In genomic region chr3:50262547-50263087, GRCm38 (mm10) we compare ENCODE assay signal across 25 mouse cellular contexts.
DNase-seq lines count a peak whose midpoint lies in the region; ATAC-seq and TF ChIP-seq lines count a peak whose summit lies in the region.
"Had no signal": no experiment of that assay in that cellular context is flagged by ENCODE, and none has a peak within 500 bp of the region (broad histone marks: within the 10 kb centered on the region; RNA-seq: fewer than 3 reads in every experiment).

No protein-coding gene starts in this region.

- H3K79me2 ChIP-seq in liver, adult 2 months (ENCODE audit: control insufficient read depth, insufficient read depth, low read length) = no peaks in the 10 kb centered on the region

- H3K9me3 ChIP-seq in forebrain, postnatal 0 days (ENCODE audit: low read length) = no peaks in the 10 kb centered on the region
- no peaks in the 10 kb centered on the region for H3K9me3 ChIP-seq in forebrain, embryonic 11.5 days (ENCODE audit: control insufficient read depth, low read length)
- no peaks in the 10 kb centered on the region for H3K9me3 ChIP-seq in liver, embryonic 11.5 days (ENCODE audit: control insufficient read depth, low read length)
- no peaks in the 10 kb centered on the region for H3K9me3 ChIP-seq in stomach, embryonic 15.5 days
- H3K9me3 ChIP-seq: embryonic facial prominence, embryonic 15.5 days; forebrain, embryonic 10.5 days; G1E; heart, embryonic 15.5 days; limb, embryonic 12.5 days; neural tube, embryonic 15.5 days had no signal

- H3K4me1 ChIP-seq in forebrain, postnatal 0 days (ENCODE audit: insufficient read depth) = no peaks in the 10 kb centered on the region
- no peaks in the 10 kb centered on the region for H3K4me1 ChIP-seq in forebrain, embryonic 11.5 days (replicated peaks; ENCODE audit: control insufficient read depth, insufficient read depth, low read length)
- no peaks in the 10 kb centered on the region for H3K4me1 ChIP-seq in liver, adult 2 months (ENCODE audit: control insufficient read depth, insufficient read depth, low read length)
- no peaks in the 10 kb centered on the region for H3K4me1 ChIP-seq in liver, embryonic 11.5 days (replicated peaks; ENCODE audit: control insufficient read depth, insufficient read depth, low read length)
- no peaks in the 10 kb centered on the region; the same call in 1 of the 2 replicates for H3K4me1 ChIP-seq in stomach, embryonic 15.5 days
- H3K4me1 ChIP-seq: embryonic facial prominence, embryonic 15.5 days; heart, embryonic 15.5 days; limb, embryonic 12.5 days; neural tube, embryonic 15.5 days had no signal

- no peak overlapping the region for H3K9ac ChIP-seq in forebrain, postnatal 0 days
- H3K9ac ChIP-seq in forebrain, embryonic 11.5 days (ENCODE audit: low read length) = no peak overlapping the region
- no peak overlapping the region for H3K9ac ChIP-seq in liver, adult 2 months (ENCODE audit: low read depth, low read length)
- no peak overlapping the region for H3K9ac ChIP-seq in liver, embryonic 11.5 days (ENCODE audit: low read depth, low read length)
- no peak overlapping the region for H3K9ac ChIP-seq in stomach, embryonic 15.5 days
- H3K9ac ChIP-seq: embryonic facial prominence, embryonic 15.5 days; heart, embryonic 15.5 days; limb, embryonic 12.5 days; liver, embryonic 14.5 days; neural tube, embryonic 15.5 days had no signal

- no peak for DNase-seq in forebrain, postnatal 0 days
- no peak for DNase-seq in forebrain, embryonic 11.5 days (ENCODE audit: low spot score)
- peak; percentile 13 for DNase-seq in liver, adult 2 months (ENCODE audit: extremely low read depth, low read depth, low spot score)
- no peak for DNase-seq in liver, embryonic 11.5 days (ENCODE audit: low spot score)
- DNase-seq in induced T-regulatory cell, adult 2 months (ENCODE audit: low read depth) = peak; percentile 1
- DNase-seq in left cerebral cortex, adult 11 months (ENCODE audit: low spot score) = no peak
- no peak for DNase-seq in cerebellum, adult 9-10 months
- DNase-seq: adrenal gland, postnatal 25 days; cerebellum, adult 11 months; cerebellum, postnatal 14 days; gastrocnemius, postnatal 10 days; heart, adult 18-20 months; heart, postnatal 4 days; kidney, postnatal 10 days; spleen, adult 18-20 months; thymus, postnatal 36 days had no signal

- no peaks in the 10 kb centered on the region for H3K36me3 ChIP-seq in forebrain, postnatal 0 days (ENCODE audit: insufficient read depth)
- no peaks in the 10 kb centered on the region for H3K36me3 ChIP-seq in forebrain, embryonic 11.5 days (ENCODE audit: control insufficient read depth, insufficient read depth, low read length)
- H3K36me3 ChIP-seq in liver, adult 2 months (ENCODE audit: control insufficient read depth, insufficient read depth, low read length) = no peaks in the 10 kb centered on the region
- H3K36me3 ChIP-seq in liver, embryonic 11.5 days (ENCODE audit: control insufficient read depth, insufficient read depth, low read length) = no peaks in the 10 kb centered on the region
- no peaks in the 10 kb centered on the region for H3K36me3 ChIP-seq in stomach, embryonic 15.5 days
- H3K36me3 ChIP-seq: embryonic facial prominence, embryonic 15.5 days; forebrain, embryonic 10.5 days; G1E; heart, embryonic 15.5 days; limb, embryonic 12.5 days; neural tube, embryonic 15.5 days had no signal

- no peak overlapping the region for H3K27ac ChIP-seq in forebrain, postnatal 0 days (ENCODE audit: low read depth, low read length)
- H3K27ac ChIP-seq in forebrain, embryonic 11.5 days (ENCODE audit: low read depth, low read length) = no peak overlapping the region
- no peak overlapping the region for H3K27ac ChIP-seq in liver, adult 2 months (replicated peaks; ENCODE audit: insufficient read depth, low read depth, low read length)
- H3K27ac ChIP-seq in liver, embryonic 11.5 days (ENCODE audit: low read depth, low read length) = no peak overlapping the region
- H3K27ac ChIP-seq in stomach, embryonic 15.5 days = no peak overlapping the region
- H3K27ac ChIP-seq: embryonic facial prominence, embryonic 15.5 days; forebrain, embryonic 10.5 days; heart, embryonic 15.5 days; limb, embryonic 12.5 days; liver, embryonic 14.5 days; neural tube, embryonic 15.5 days had no signal

- no peaks in the 10 kb centered on the region for H3K27me3 ChIP-seq in forebrain, postnatal 0 days (ENCODE audit: insufficient read depth, low read length)
- no peaks in the 10 kb centered on the region for H3K27me3 ChIP-seq in forebrain, embryonic 11.5 days (ENCODE audit: control insufficient read depth, insufficient read depth, low read length)
- H3K27me3 ChIP-seq in liver, adult 2 months (ENCODE audit: control insufficient read depth, insufficient read depth, low read length) = no peaks in the 10 kb centered on the region
- H3K27me3 ChIP-seq in liver, embryonic 11.5 days (replicated peaks; ENCODE audit: control insufficient read depth, insufficient read depth, low read length) = no peaks in the 10 kb centered on the region
- H3K27me3 ChIP-seq in stomach, embryonic 15.5 days (replicated peaks) = no peaks in the 10 kb centered on the region
- H3K27me3 ChIP-seq: embryonic facial prominence, embryonic 15.5 days; heart, embryonic 15.5 days; limb, embryonic 12.5 days; neural tube, embryonic 15.5 days had no signal

- 0 out of 2 replicates have a peak, but pooled peaks have one; percentile 15 for TF ChIP-seq CTCF in forebrain, postnatal 0 days (IDR thresholded peaks at IDR 0.05; ENCODE audit: low read depth)
- no peak for TF ChIP-seq CTCF in liver, adult 2 months (IDR thresholded peaks at IDR 0.05; ENCODE audit: low read depth, low read length)

- ATAC-seq in forebrain, postnatal 0 days = no peak
- ATAC-seq in forebrain, embryonic 11.5 days (replicated peaks; ENCODE audit: low FRiP score) = no peak
- ATAC-seq in liver, embryonic 11.5 days (replicated peaks; ENCODE audit: low FRiP score) = no peak
- ATAC-seq in stomach, embryonic 15.5 days (ENCODE audit: insufficient read depth, low FRiP score, low read depth) = 0 out of 2 replicates have a peak, but pooled peaks have one; percentile 41

- TF ChIP-seq POLR2A in liver, adult 2 months (IDR thresholded peaks at IDR 0.05; ENCODE audit: extremely low read depth, insufficient read depth, low read length) = no peak

- H3K4me3 ChIP-seq in forebrain, postnatal 0 days (ENCODE audit: low read depth, low read length) = no peak overlapping the region
- no peak overlapping the region for H3K4me3 ChIP-seq in forebrain, embryonic 11.5 days (ENCODE audit: low read depth, low read length)
- H3K4me3 ChIP-seq in liver, adult 2 months (ENCODE audit: insufficient read depth, low read depth, low read length) = no peak overlapping the region
- no peak overlapping the region for H3K4me3 ChIP-seq in liver, embryonic 11.5 days (ENCODE audit: low read depth, low read length)
- no peak overlapping the region for H3K4me3 ChIP-seq in stomach, embryonic 15.5 days (replicated peaks)
- H3K4me3 ChIP-seq: embryonic facial prominence, embryonic 15.5 days; forebrain, embryonic 10.5 days; heart, embryonic 15.5 days; limb, embryonic 12.5 days; neural tube, embryonic 15.5 days had no signal

- H3K4me2 ChIP-seq in forebrain, postnatal 0 days (ENCODE audit: low read depth) = no peak overlapping the region
- no peak overlapping the region for H3K4me2 ChIP-seq in forebrain, embryonic 11.5 days (ENCODE audit: low read depth, low read length, severe bottlenecking)
- H3K4me2 ChIP-seq in liver, embryonic 11.5 days = no peak overlapping the region
- H3K4me2 ChIP-seq in stomach, embryonic 15.5 days = no peak overlapping the region
- H3K4me2 ChIP-seq: embryonic facial prominence, embryonic 15.5 days; heart, embryonic 15.5 days; limb, embryonic 12.5 days; midbrain, embryonic 11.5 days; neural tube, embryonic 15.5 days had no signal

- 58% methylated on average over 2 of the region's 2 CpGs for WGBS in forebrain, postnatal 0 days
- 67% methylated on average over 2 of the region's 2 CpGs for WGBS in forebrain, embryonic 11.5 days
- 30% methylated on average over 2 of the region's 2 CpGs for WGBS in liver, adult 2 months
- 51% methylated on average over 2 of the region's 2 CpGs for WGBS in liver, embryonic 11.5 days
- 37% methylated on average over 2 of the region's 2 CpGs for WGBS in stomach, embryonic 15.5 days

Comparison
In these comparisons a context has a peak if more than half of its experiments do, and no peak if none do; other contexts are left out.
1. DNase-seq: peak in liver, adult 2 months (single experiment) and induced T-regulatory cell, adult 2 months (single experiment); none in forebrain, postnatal 0 days (single experiment), forebrain, embryonic 11.5 days (single experiment), liver, embryonic 11.5 days (single experiment), left cerebral cortex, adult 11 months (single experiment) and cerebellum, adult 9-10 months (single experiment).